Mouse (Mus musculus): ENCODE results near the gene Tlx1. TPM values are rescaled to one million over a fixed set of nuclear protein-coding genes. Genes with fewer than 3 reads are reported as not detected.
A peak's percentile ranks its signal among the peaks of the same experiment; 100 is the strongest.

The Tlx1 gene
- polyA plus RNA-seq, 1 experiment from 2014 or later = 0.27 TPM

GRCm38 (mm10) chr19:45161093-45161492, 10.6 kb downstream of the Tlx1 start:
- WGBS = under 1% methylated on average over 12 of the region's 12 CpGs
- H3K36me3 ChIP-seq (ENCODE audit: control insufficient read depth, insufficient read depth, low read length) = no peaks in the 10 kb centered on the region
- H3K27me3 ChIP-seq (ENCODE audit: control insufficient read depth, insufficient read depth, low read length) = peaks cover 97% of the 10 kb centered on the region
- H3K4me2 ChIP-seq = no peak overlapping the region
- H3K9ac ChIP-seq (ENCODE audit: low read length) = no peak overlapping the region
- ATAC-seq (ENCODE audit: low FRiP score) = no peak
- no peak overlapping the region for H3K27ac ChIP-seq (ENCODE audit: low read depth, low read length)
- DNase-seq (ENCODE audit: low spot score, missing footprints) = peak; percentile 95
- H3K4me1 ChIP-seq (ENCODE audit: control insufficient read depth, insufficient read depth, low read length) = no peaks in the 10 kb centered on the region
- H3K4me3 ChIP-seq (ENCODE audit: low read depth, low read length) = no peak overlapping the region
- no peaks in the 10 kb centered on the region for H3K9me3 ChIP-seq (ENCODE audit: control insufficient read depth, low read length)

- Histone ChIP-seq H3K4me2 (no peak overlapping the region), H3K4me1 (ENCODE audit: control insufficient read depth, insufficient read depth, low read length) (no peaks in the 10 kb centered on the region), H3K4me3 (ENCODE audit: low read depth, low read length) (no peak overlapping the region), H3K9ac (ENCODE audit: low read length) (no peak overlapping the region), H3K9me3 (ENCODE audit: control insufficient read depth, low read length) (no peaks in the 10 kb centered on the region), H3K27me3 (ENCODE audit: control insufficient read depth, insufficient read depth, low read length) (peaks cover 91% of the 10 kb centered on the region), H3K36me3 (ENCODE audit: control insufficient read depth, insufficient read depth, low read length) (no peaks in the 10 kb centered on the region), H3K27ac (ENCODE audit: low read depth, low read length) (no peak overlapping the region)
- no peak for ATAC-seq (ENCODE audit: low FRiP score)
- DNase-seq (ENCODE audit: low spot score, missing footprints) = peak; percentile 75
- WGBS = 53% methylated on average over 7 of the region's 7 CpGs
Measured at GRCm38 (mm10) chr19:45162181-45162580, 11.7 kb downstream of the Tlx1 start.

GRCm38 (mm10) chr19:45162871-45163270, 12.4 kb downstream of the Tlx1 start:
- no peak for ATAC-seq (ENCODE audit: low FRiP score)
- WGBS = 3% methylated on average over 12 of the region's 12 CpGs

GRCm38 (mm10) chr19:45170451-45170850, 20.0 kb downstream of the Tlx1 start:
- WGBS = 80% methylated on average over 7 of the region's 7 CpGs

More at GRCm38 (mm10) chr19:45162871-45163270, 12.4 kb downstream of the Tlx1 start:
- Histone ChIP-seq H3K27me3 (ENCODE audit: control insufficient read depth, insufficient read depth, low read length) (peaks cover 84% of the 10 kb centered on the region), H3K36me3 (ENCODE audit: control insufficient read depth, insufficient read depth, low read length) (no peaks in the 10 kb centered on the region), H3K4me3 (ENCODE audit: low read depth, low read length) (no peak overlapping the region), H3K4me2 (no peak overlapping the region), H3K4me1 (ENCODE audit: control insufficient read depth, insufficient read depth, low read length) (no peaks in the 10 kb centered on the region), H3K9me3 (ENCODE audit: control insufficient read depth, low read length) (no peaks in the 10 kb centered on the region), H3K9ac (ENCODE audit: low read length) (no peak overlapping the region), H3K27ac (ENCODE audit: low read depth, low read length) (no peak overlapping the region)
- DNase-seq (ENCODE audit: low spot score, missing footprints) = no peak

DNA sequence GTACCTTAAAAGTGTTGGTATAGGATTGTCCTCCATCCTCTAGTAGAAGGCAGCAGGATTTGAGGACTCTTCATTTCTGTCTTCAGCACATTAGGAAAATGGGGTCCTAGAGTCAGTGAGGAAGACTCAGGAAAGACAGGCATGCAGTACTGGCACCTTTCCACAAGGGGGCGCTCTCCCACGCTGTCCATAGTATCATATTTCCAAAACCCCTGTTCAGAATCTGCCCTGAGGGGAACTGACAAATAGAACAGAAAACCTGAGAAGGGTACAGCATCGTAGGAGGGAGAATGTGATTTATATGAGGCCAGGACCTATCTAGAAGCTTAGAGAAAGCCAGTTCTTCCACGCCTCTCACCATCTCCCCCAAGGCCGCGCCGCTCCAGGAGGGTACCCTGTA, 24.3 kb downstream of the Tlx1 start:
- DNase-seq (ENCODE audit: low spot score, missing footprints) (peak; percentile 88), ATAC-seq (ENCODE audit: low FRiP score) (no peak)
- Histone ChIP-seq H3K36me3 (ENCODE audit: control insufficient read depth, insufficient read depth, low read length) (no peaks in the 10 kb centered on the region), H3K27ac (ENCODE audit: low read depth, low read length) (no peak overlapping the region), H3K4me3 (ENCODE audit: low read depth, low read length) (no peak overlapping the region), H3K27me3 (ENCODE audit: control insufficient read depth, insufficient read depth, low read length) (peaks cover 2% of the 10 kb centered on the region), H3K4me1 (ENCODE audit: control insufficient read depth, insufficient read depth, low read length) (no peaks in the 10 kb centered on the region), H3K4me2 (no peak overlapping the region), H3K9ac (ENCODE audit: low read length) (no peak overlapping the region), H3K9me3 (ENCODE audit: control insufficient read depth, low read length) (no peaks in the 10 kb centered on the region)
- 60% methylated on average over 7 of the region's 7 CpGs for WGBS

More at GRCm38 (mm10) chr19:45170451-45170850, 20.0 kb downstream of the Tlx1 start:
- Histone ChIP-seq H3K36me3 (ENCODE audit: control insufficient read depth, insufficient read depth, low read length) (no peaks in the 10 kb centered on the region), H3K9ac (ENCODE audit: low read length) (no peak overlapping the region), H3K27ac (ENCODE audit: low read depth, low read length) (no peak overlapping the region), H3K9me3 (ENCODE audit: control insufficient read depth, low read length) (no peaks in the 10 kb centered on the region), H3K27me3 (ENCODE audit: control insufficient read depth, insufficient read depth, low read length) (peaks cover 15% of the 10 kb centered on the region), H3K4me3 (ENCODE audit: low read depth, low read length) (no peak overlapping the region), H3K4me1 (ENCODE audit: control insufficient read depth, insufficient read depth, low read length) (no peaks in the 10 kb centered on the region), H3K4me2 (no peak overlapping the region)
- ATAC-seq (ENCODE audit: low FRiP score) = no peak
- peak; percentile 76 for DNase-seq (ENCODE audit: low spot score, missing footprints)

GRCm38 (mm10) chr19:45176269-45176668, 25.8 kb downstream of the Tlx1 start:
- H3K4me1 ChIP-seq (ENCODE audit: control insufficient read depth, insufficient read depth, low read length) = no peaks in the 10 kb centered on the region
- no peak overlapping the region for H3K9ac ChIP-seq (ENCODE audit: low read length)
- H3K36me3 ChIP-seq (ENCODE audit: control insufficient read depth, insufficient read depth, low read length) = no peaks in the 10 kb centered on the region
- H3K27me3 ChIP-seq (ENCODE audit: control insufficient read depth, insufficient read depth, low read length) = peaks cover 2% of the 10 kb centered on the region
- ATAC-seq (ENCODE audit: low FRiP score) (no peak), DNase-seq (ENCODE audit: low spot score, missing footprints) (no peak)
- H3K9me3 ChIP-seq (ENCODE audit: control insufficient read depth, low read length) = no peaks in the 10 kb centered on the region
- no peak overlapping the region for H3K4me3 ChIP-seq (ENCODE audit: low read depth, low read length)
- WGBS = 76% methylated on average over 8 of the region's 8 CpGs
- H3K4me2 ChIP-seq = no peak overlapping the region
- H3K27ac ChIP-seq (ENCODE audit: low read depth, low read length) = no peak overlapping the region

GRCm38 (mm10) chr19:45177004-45177737, 26.7 kb downstream of the Tlx1 start:
- ATAC-seq (ENCODE audit: low FRiP score) (no peak), DNase-seq (ENCODE audit: low spot score, missing footprints) (peak; percentile 96)
- H3K27me3 ChIP-seq (ENCODE audit: control insufficient read depth, insufficient read depth, low read length) = peaks cover under 1% of the 10 kb centered on the region
- H3K9me3 ChIP-seq (ENCODE audit: control insufficient read depth, low read length) = no peaks in the 10 kb centered on the region
- no peak overlapping the region for H3K27ac ChIP-seq (ENCODE audit: low read depth, low read length)
- no peaks in the 10 kb centered on the region for H3K36me3 ChIP-seq (ENCODE audit: control insufficient read depth, insufficient read depth, low read length)
- no peak overlapping the region for H3K4me2 ChIP-seq
- H3K9ac ChIP-seq (ENCODE audit: low read length) = no peak overlapping the region
- no peaks in the 10 kb centered on the region for H3K4me1 ChIP-seq (ENCODE audit: control insufficient read depth, insufficient read depth, low read length)
- H3K4me3 ChIP-seq (ENCODE audit: low read depth, low read length) = no peak overlapping the region
- 20% methylated on average over 26 of the region's 26 CpGs for WGBS

GRCm38 (mm10) chr19:45179451-45179850, 29.0 kb downstream of the Tlx1 start:
- WGBS = 79% methylated on average over 4 of the region's 4 CpGs
- H3K27me3 ChIP-seq (ENCODE audit: control insufficient read depth, insufficient read depth, low read length) = no peaks in the 10 kb centered on the region; the same call in 1 of the 2 replicates
- H3K36me3 ChIP-seq (ENCODE audit: control insufficient read depth, insufficient read depth, low read length) = no peaks in the 10 kb centered on the region
- H3K9me3 ChIP-seq (ENCODE audit: control insufficient read depth, low read length) = no peaks in the 10 kb centered on the region
- H3K4me3 ChIP-seq (ENCODE audit: low read depth, low read length) = no peak overlapping the region
- H3K27ac ChIP-seq (ENCODE audit: low read depth, low read length) = no peak overlapping the region
- H3K9ac ChIP-seq (ENCODE audit: low read length) = no peak overlapping the region
- no peak overlapping the region for H3K4me2 ChIP-seq
- ATAC-seq (ENCODE audit: low FRiP score) (no peak), DNase-seq (ENCODE audit: low spot score, missing footprints) (peak; percentile 54)
- no peaks in the 10 kb centered on the region for H3K4me1 ChIP-seq (ENCODE audit: control insufficient read depth, insufficient read depth, low read length)

DNA sequence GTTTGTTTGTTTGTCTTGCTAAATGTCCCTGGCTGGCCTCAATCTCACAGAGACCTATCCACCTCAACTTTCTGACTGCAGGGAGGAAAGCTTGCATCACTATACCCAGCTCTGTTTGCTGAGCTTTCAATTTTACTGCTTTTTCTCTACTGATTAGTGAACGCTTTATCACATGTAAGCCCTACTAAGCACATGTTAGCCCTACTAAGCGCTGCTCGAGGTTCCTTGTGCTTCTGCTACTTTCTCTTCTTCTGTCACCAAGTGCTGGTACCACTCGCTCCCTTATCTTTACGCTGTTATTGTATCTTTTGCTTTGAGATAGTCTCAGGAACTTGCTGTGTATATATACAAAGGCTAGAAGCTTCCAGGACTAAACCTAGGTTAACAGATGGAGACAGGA, 30.0 kb downstream of the Tlx1 start:
- no peak overlapping the region for H3K9ac ChIP-seq (ENCODE audit: low read length)
- H3K27ac ChIP-seq (ENCODE audit: low read depth, low read length) = no peak overlapping the region
- no peaks in the 10 kb centered on the region for H3K27me3 ChIP-seq (ENCODE audit: control insufficient read depth, insufficient read depth, low read length)
- no peaks in the 10 kb centered on the region for H3K9me3 ChIP-seq (ENCODE audit: control insufficient read depth, low read length)
- no peak overlapping the region for H3K4me2 ChIP-seq
- ATAC-seq (ENCODE audit: low FRiP score) (no peak), DNase-seq (ENCODE audit: low spot score, missing footprints) (no peak)
- 92% methylated on average over 5 of the region's 5 CpGs for WGBS
- H3K4me3 ChIP-seq (ENCODE audit: low read depth, low read length) = no peak overlapping the region
- no peaks in the 10 kb centered on the region for H3K4me1 ChIP-seq (ENCODE audit: control insufficient read depth, insufficient read depth, low read length)
- no peaks in the 10 kb centered on the region for H3K36me3 ChIP-seq (ENCODE audit: control insufficient read depth, insufficient read depth, low read length)
